Mouse (Mus musculus): Measurements from ENCODE around the gene Crabp2. TPM values are rescaled to one million over a fixed set of nuclear protein-coding genes. Genes with fewer than 3 reads are reported as not detected.

Crabp2 gene
- total and polyA plus RNA-seq, 2 experiments from 2014 or later: 0.37 to 0.53 TPM

DNA sequence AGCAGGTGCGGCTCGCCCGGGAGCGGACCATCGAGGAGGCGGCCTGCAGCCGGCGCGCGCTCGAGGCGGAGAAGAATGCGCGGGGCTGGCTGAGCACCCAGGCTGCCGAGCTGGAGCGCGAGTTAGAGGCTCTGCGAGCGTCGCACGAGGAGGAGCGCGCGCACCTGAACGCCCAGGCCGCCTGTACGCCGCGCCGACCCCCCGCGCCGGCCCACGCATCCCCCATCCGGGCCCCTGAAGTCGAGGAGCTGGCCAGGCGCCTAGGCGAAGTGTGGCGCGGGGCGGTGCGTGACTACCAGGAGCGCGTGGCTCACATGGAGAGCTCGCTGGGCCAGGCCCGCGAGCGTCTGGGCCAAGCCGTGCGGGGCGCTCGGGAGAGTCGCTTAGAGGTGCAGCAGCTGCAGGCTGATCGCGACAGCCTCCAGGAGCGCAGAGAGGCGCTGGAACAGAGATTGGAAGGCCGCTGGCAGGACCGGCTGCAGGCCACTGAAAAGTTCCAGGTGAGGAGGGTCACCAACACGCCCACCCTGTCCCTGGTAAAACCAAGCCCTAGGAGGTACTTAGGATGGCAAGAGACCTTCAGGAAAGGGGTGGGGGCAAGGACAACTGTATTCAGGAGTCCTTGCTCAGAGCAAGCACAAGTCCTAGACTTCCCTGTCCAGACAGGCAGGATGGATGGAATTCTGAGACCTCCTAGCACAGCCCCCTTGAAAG lies 23.2 kb downstream of the Crabp2 start:
- H3K4me1 ChIP-seq (ENCODE audit: control insufficient read depth, insufficient read depth): 0 out of 2 replicates have a peak, but pooled peaks cover 11% of the 10 kb centered on the region
- 2% methylated on average over 59 of the region's 60 CpGs for WGBS
- TF ChIP-seq EP300 (IDR thresholded peaks at IDR 0.05; ENCODE audit: low read depth) (no peak), CTCF (IDR thresholded peaks at IDR 0.05; ENCODE audit: low read depth) (no peak)
- H3K27me3 ChIP-seq (ENCODE audit: control insufficient read depth, insufficient read depth, low read length): peaks cover 32% of the 10 kb centered on the region
- ATAC-seq (ENCODE audit: insufficient read depth, low read depth): 0 out of 2 replicates have a peak, but pooled peaks have one; percentile 8
- DNase-seq (ENCODE audit: low spot score): no peak
- H3K9ac ChIP-seq (replicated peaks; ENCODE audit: low read depth, low read length): peak overlapping the region; percentile 66
- peak overlapping the region; percentile 73 for H3K4me2 ChIP-seq (ENCODE audit: low read depth, low read length)
- no peaks in the 10 kb centered on the region for H3K9me3 ChIP-seq (replicated peaks; ENCODE audit: control insufficient read depth, low read length)
- H3K36me3 ChIP-seq (replicated peaks; ENCODE audit: control insufficient read depth, insufficient read depth, low read length): no peaks in the 10 kb centered on the region
- H3K27ac ChIP-seq (ENCODE audit: low read depth): peak overlapping the region; percentile 44
- H3K4me3 ChIP-seq (ENCODE audit: low read depth, low read length): peak overlapping the region; percentile 59

DNA sequence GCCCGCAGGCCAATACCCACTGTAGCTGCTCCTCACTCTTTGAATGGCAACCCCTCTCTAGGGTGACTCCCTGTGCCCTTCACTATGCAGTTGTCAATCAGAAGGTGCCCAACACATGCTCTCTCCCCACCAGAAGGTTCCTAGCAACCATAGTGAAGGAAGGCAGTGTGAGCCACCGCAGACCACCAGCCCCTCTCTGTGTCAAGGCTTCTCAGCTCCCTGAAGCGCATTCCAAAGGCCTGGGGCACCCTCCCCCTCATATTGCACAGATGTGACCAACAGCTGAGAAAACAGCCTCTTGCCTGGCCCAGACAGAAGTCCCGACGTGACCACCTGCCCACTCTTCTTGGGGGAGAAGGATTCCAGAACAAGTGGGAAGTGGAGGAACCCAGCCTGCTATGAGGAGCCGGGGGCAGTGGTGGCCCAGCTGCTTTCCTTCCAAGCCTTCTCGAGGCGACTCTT lies 23.8 kb downstream of the Crabp2 start:
- Histone ChIP-seq H3K4me3 (ENCODE audit: low read depth, low read length) (peak overlapping the region; percentile 59), H3K4me2 (ENCODE audit: low read depth, low read length) (peak overlapping the region; percentile 73), H3K27ac (ENCODE audit: low read depth) (peak overlapping the region; percentile 6; the same call in 1 of the 2 replicates), H3K36me3 (replicated peaks; ENCODE audit: control insufficient read depth, insufficient read depth, low read length) (no peaks in the 10 kb centered on the region), H3K4me1 (ENCODE audit: control insufficient read depth, insufficient read depth) (0 out of 2 replicates have a peak, but pooled peaks cover 11% of the 10 kb centered on the region), H3K9ac (replicated peaks; ENCODE audit: low read depth, low read length) (peak overlapping the region; percentile 66), H3K27me3 (ENCODE audit: control insufficient read depth, insufficient read depth, low read length) (peaks cover 32% of the 10 kb centered on the region), H3K9me3 (replicated peaks; ENCODE audit: control insufficient read depth, low read length) (no peaks in the 10 kb centered on the region)
- ATAC-seq (ENCODE audit: insufficient read depth, low read depth) (no peak), DNase-seq (ENCODE audit: low spot score) (no peak)
- TF ChIP-seq EP300 (IDR thresholded peaks at IDR 0.05; ENCODE audit: low read depth): no peak
- no peak for TF ChIP-seq CTCF (IDR thresholded peaks at IDR 0.05; ENCODE audit: low read depth)
- 40% methylated on average over 8 of the region's 8 CpGs for WGBS

DNA sequence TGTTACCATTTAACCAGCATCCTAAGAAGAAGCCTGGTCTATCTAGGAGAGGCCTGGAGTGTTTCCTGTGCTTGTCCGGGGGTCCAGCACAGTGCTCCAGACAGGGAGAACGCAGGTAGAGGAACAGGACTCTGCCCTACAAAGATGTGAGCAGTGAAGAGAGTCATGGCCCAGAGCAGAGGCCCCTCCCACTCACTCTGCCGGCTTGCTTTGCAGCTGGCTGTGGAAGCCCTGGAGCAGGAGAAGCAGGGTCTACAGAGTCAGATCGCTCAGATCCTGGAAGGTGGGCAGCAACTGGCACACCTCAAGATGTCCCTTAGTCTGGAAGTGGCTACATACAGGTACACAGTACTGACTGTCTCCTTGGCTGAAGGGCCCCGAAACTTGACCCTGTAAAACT lies 24.3 kb downstream of the Crabp2 start:
- peak overlapping the region; percentile 6; the same call in 1 of the 2 replicates for H3K27ac ChIP-seq (ENCODE audit: low read depth)
- no peak for TF ChIP-seq CTCF (IDR thresholded peaks at IDR 0.05; ENCODE audit: low read depth)
- no peak for TF ChIP-seq EP300 (IDR thresholded peaks at IDR 0.05; ENCODE audit: low read depth)
- H3K4me2 ChIP-seq (ENCODE audit: low read depth, low read length): peak overlapping the region; percentile 73
- H3K9ac ChIP-seq (replicated peaks; ENCODE audit: low read depth, low read length): peak overlapping the region; percentile 66; the same call in 1 of the 2 replicates
- 0 out of 2 replicates have a peak, but pooled peaks cover 11% of the 10 kb centered on the region for H3K4me1 ChIP-seq (ENCODE audit: control insufficient read depth, insufficient read depth)
- H3K4me3 ChIP-seq (ENCODE audit: low read depth, low read length): peak overlapping the region; percentile 59
- H3K9me3 ChIP-seq (replicated peaks; ENCODE audit: control insufficient read depth, low read length): no peaks in the 10 kb centered on the region
- ATAC-seq (ENCODE audit: insufficient read depth, low read depth) (no peak), DNase-seq (ENCODE audit: low spot score) (no peak)
- H3K36me3 ChIP-seq (replicated peaks; ENCODE audit: control insufficient read depth, insufficient read depth, low read length): no peaks in the 10 kb centered on the region
- WGBS: 45% methylated on average over 5 of the region's 5 CpGs
- H3K27me3 ChIP-seq (ENCODE audit: control insufficient read depth, insufficient read depth, low read length): peaks cover 32% of the 10 kb centered on the region

DNA sequence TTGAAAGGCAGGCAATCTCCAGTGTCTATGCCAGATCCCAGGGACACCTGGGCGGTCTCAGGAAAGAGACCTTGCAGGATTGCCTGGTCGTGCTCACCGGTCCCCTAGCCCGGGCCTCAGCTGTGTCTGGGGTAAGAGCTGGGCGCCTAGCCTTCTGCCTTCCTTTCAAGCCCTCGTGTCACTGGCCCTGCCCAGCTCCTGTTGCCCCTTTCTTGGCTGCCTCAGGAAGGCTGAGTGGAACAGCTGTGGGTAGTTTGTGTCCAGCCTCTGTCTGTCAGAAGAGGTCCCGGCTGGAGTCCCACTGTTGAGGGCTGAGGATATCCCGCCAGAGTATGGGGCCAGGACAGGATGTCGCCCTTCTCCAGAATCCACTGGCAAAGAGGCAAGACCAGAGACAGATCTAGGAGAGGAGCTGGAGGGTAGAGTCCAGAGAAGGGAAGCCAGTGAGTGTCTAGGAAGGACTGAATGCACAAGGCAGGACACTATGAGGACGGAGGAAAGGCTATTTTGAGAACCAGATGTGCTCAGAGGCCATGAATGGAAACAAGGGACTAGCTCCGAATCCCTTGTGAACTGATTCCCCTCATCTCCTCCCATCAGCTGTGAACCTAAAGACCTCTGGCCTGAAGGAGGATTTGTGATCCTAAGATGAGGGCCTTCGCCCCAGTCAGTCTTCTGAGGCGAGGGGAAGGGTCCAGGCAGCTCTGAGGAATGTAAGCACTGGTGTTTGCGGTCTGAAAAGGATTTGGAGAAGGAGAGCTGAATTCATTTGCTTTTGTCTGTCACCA lies 25.3 kb downstream of the Crabp2 start:
- DNase-seq (ENCODE audit: low spot score): no peak
- Histone ChIP-seq H3K27me3 (ENCODE audit: control insufficient read depth, insufficient read depth, low read length) (peaks cover 28% of the 10 kb centered on the region), H3K9ac (replicated peaks; ENCODE audit: low read depth, low read length) (0 out of 2 replicates have a peak overlapping the region, but pooled peaks have one; percentile 8), H3K4me2 (ENCODE audit: low read depth, low read length) (peak overlapping the region; percentile 73), H3K36me3 (replicated peaks; ENCODE audit: control insufficient read depth, insufficient read depth, low read length) (no peaks in the 10 kb centered on the region), H3K27ac (ENCODE audit: low read depth) (peak overlapping the region; percentile 14), H3K4me1 (ENCODE audit: control insufficient read depth, insufficient read depth) (0 out of 2 replicates have a peak, but pooled peaks cover 11% of the 10 kb centered on the region), H3K9me3 (replicated peaks; ENCODE audit: control insufficient read depth, low read length) (no peaks in the 10 kb centered on the region), H3K4me3 (ENCODE audit: low read depth, low read length) (peak overlapping the region; percentile 59)
- ATAC-seq (ENCODE audit: insufficient read depth, low read depth): no peak
- no peak for TF ChIP-seq EP300 (IDR thresholded peaks at IDR 0.05; ENCODE audit: low read depth)
- no peak for TF ChIP-seq CTCF (IDR thresholded peaks at IDR 0.05; ENCODE audit: low read depth)
- WGBS: 55% methylated on average over 14 of the region's 14 CpGs

DNA sequence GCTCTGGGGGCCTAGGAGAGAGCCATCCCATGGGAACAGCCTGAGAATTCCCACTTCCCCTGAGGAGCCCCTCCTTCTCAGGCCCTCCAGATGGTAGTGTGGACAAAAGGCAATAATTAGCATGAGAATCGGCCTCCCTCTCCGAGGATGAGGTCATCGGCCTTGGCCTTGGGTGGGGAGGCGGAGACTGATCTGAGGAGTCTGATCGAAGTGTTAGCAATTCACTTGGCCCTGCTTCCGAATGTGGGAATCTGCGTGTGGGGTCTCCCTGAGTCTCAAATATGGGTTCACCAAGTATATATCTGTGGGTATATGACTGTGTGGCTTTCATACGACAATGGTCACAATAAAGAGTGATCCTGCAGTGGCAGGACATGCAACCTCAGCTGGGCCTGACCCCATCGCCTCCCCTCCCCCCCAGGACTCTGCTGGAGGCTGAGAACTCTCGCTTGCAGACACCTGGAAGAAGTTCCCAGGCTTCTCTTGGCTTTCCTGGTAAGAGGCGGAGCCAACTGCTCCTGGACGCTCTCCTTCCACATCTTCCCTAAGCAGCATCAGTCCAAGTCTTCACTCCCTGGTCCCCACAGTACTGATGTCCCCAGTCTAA lies 26.0 kb downstream of the Crabp2 start:
- ATAC-seq (ENCODE audit: insufficient read depth, low read depth): no peak
- peak overlapping the region; percentile 73 for H3K4me2 ChIP-seq (ENCODE audit: low read depth, low read length)
- peaks cover 28% of the 10 kb centered on the region for H3K27me3 ChIP-seq (ENCODE audit: control insufficient read depth, insufficient read depth, low read length)
- peak overlapping the region; percentile 59 for H3K4me3 ChIP-seq (ENCODE audit: low read depth, low read length)
- TF ChIP-seq EP300 (IDR thresholded peaks at IDR 0.05; ENCODE audit: low read depth): no peak
- 48% methylated on average over 12 of the region's 12 CpGs for WGBS
- H3K27ac ChIP-seq (ENCODE audit: low read depth): no peak overlapping the region
- H3K36me3 ChIP-seq (replicated peaks; ENCODE audit: control insufficient read depth, insufficient read depth, low read length): no peaks in the 10 kb centered on the region
- H3K9me3 ChIP-seq (replicated peaks; ENCODE audit: control insufficient read depth, low read length): no peaks in the 10 kb centered on the region
- no peak for DNase-seq (ENCODE audit: low spot score)
- 0 out of 2 replicates have a peak, but pooled peaks cover 11% of the 10 kb centered on the region for H3K4me1 ChIP-seq (ENCODE audit: control insufficient read depth, insufficient read depth)
- 0 out of 2 replicates have a peak overlapping the region, but pooled peaks have one; percentile 8 for H3K9ac ChIP-seq (replicated peaks; ENCODE audit: low read depth, low read length)

All from heart, postnatal 0 days (tissue).